Mouse (Mus musculus): ENCODE data around the gene Defa26.
"Not testable (repeated sequence)": the region's sequence is repeated elsewhere in the genome, so short reads cannot be mapped to it uniquely, and the experiment has no call there.

Gene Defa26

DNA sequence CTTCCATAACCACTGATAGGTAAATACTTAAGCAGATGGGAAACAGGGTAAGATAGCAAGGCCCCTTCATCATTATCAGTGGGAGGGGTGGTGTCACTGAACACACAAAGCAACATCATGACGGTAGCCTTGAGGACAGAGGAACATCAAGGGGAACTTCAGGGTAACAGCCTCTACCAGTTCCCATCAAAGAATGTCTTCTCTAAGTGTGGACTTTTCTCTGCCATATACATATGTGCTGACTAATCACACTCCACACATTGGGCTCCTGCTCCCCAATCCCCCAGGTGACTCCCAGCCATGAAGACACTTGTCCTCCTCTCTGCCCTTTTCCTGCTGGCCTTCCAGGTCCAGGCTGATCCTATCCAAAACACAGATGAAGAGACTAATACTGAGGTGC is at the start of gene Defa26:
Gene Defa26, plus strand, starts transcription at position 301 of the 400 bp plus-strand sequence.
- DNase-seq (ENCODE audit: low spot score in 2 of 2), result not testable (repeated sequence)

DNA sequence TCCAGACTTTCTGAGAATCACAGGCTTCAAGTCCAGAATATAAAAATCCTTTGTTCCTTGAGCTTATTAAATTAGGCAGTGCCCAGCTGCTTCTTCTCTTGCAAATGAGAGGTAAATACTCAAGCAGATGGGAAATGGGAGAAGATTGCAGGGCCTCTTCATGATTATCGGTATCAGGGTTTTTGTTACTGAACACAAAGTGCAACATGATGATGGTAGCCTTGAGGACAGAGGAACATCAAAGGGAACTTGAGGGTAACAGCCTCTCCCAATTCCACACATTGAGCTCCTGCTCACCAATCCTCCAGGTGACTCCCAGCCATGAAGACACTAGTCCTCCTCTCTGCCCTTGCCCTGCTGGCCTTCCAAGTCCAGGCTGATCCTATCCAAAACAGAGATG is 35.3 kb upstream of the Defa26 start, which contains the start of gene Defa28:
Gene Defa28, plus strand, starts transcription at position 301 of the 400 bp plus-strand sequence.
- DNase-seq (ENCODE audit: low spot score in 2 of 2), result not testable (repeated sequence)

DNA sequence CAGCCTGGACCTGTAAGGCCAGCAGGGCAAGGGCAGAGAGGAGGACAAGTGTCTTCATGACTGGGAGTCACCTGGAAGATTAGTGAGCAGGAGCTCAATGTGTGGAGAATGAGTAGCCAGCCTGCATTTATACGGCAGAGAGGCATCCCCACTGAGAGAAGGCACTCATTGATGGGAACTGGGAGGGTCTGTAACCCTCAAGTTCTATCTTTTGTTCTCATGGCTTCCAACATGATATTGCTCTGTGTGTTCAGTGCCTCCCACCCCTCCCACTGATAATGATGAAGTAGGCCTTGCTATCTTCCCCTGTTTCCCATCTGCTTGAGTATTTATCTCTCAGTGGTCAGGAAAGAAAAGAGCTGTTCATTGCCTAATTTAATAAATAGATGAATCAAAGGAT is 23.6 kb upstream of the Defa26 start, which contains the start of gene Gm7861:
Gene Gm7861, minus strand, starts transcription at position 101 of the 400 bp plus-strand sequence.
- DNase-seq (ENCODE audit: low spot score in 2 of 2), result not testable (repeated sequence)

DNA sequence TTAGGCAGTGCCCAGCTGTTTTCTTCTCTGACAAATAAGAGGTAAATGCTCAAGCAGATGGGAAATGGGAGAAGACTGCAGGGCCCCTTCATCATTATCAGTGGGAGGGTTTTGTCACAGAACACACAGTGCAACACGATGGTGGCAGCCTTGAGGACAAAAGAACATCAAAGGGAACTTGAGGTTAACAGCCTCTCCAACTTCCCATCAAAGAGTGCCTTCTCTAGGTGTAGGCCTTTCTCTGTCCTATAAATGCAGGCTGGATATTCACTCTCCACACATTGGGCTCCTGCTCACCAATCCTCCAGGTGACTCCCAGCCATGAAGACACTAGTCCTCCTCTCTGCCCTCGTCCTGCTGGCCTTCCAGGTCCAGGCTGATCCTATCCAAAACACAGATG is 37.5 kb downstream of the Defa26 start, which contains the start of gene Defa17:
Gene Defa17, plus strand, starts transcription at position 301 of the 400 bp plus-strand sequence.
- not testable (repeated sequence) for DNase-seq (ENCODE audit: low spot score in 2 of 2)

DNA sequence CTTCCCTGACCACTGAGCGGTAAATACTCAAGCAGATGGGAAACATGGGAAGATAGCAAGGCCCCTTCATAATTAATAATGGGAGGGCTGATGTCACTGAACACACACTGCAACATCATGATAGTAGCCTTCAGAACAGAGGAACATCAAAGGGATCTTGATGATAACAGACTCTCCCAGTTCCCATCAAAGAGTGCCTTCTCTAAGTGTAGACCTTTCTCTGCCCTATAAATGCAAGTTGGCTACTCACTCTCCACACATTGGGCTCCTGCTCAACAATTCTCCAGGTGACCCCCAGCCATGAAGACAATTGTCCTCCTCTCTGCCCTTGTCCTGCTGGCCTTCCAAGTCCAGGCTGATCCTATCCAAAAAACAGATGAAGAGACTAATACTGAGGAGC is 47.5 kb downstream of the Defa26 start, which contains the start of gene Defa34:
Gene Defa34, plus strand, starts transcription at position 301 of the 400 bp plus-strand sequence.
- not testable (repeated sequence) for DNase-seq (ENCODE audit: low spot score in 2 of 2)

All from natural killer cell, adult 2 months (primary cell).